Mouse (Mus musculus) liver, postnatal 0 days (tissue): ENCODE measurements around the gene Ncor2.

Experiments
- CTCF ChIP-seq: sonication (generic); IDR thresholded peaks from 2 replicates; pipeline ENCODE4 v1.5.1; 2016; ENCODE audit warnings: antibody characterized with exemption, low read depth
- EP300 ChIP-seq: IDR thresholded peaks from 2 replicates; pipeline ENCODE4 v1.6.1; 2016; ENCODE audit warnings: antibody characterized with exemption, low read depth, mild to moderate bottlenecking

GRCm38 (mm10) chr5:125196054-125196453 lies 17.0 kb upstream of the Ncor2 start:
- TF ChIP-seq CTCF, result no peak
- no peak for TF ChIP-seq EP300
